Mouse (Mus musculus): ENCODE measurements around the gene Snx7. TPM values are rescaled to one million over a fixed set of nuclear protein-coding genes. Genes with fewer than 3 reads are reported as not detected.

The Snx7 gene
- polyA plus RNA-seq, 1 experiment, result 1.8 TPM

- Histone ChIP-seq H3K36me3 (ENCODE audit: control insufficient read depth, insufficient read depth, low read length) (no peaks in the 10 kb centered on the region), H3K4me3 (ENCODE audit: extremely low read depth, insufficient read depth, insufficient read length) (no peak overlapping the region), H3K27me3 (ENCODE audit: control insufficient read depth, insufficient read depth, low read length) (no peaks in the 10 kb centered on the region), H3K27ac (ENCODE audit: insufficient read depth, low read length) (no peak overlapping the region), H3K4me1 (ENCODE audit: control insufficient read depth, insufficient read depth, insufficient read length) (no peaks in the 10 kb centered on the region)
- WGBS, result 85% methylated on average over 2 of the region's 2 CpGs
- no peak for DNase-seq (ENCODE audit: low read depth in 1 of 2, low spot score in 2 of 2)
- TF ChIP-seq POLR2A (IDR thresholded peaks at IDR 0.05; ENCODE audit: low read depth, low read length) (no peak), CTCF (IDR thresholded peaks at IDR 0.05; ENCODE audit: extremely low read depth, insufficient read depth, insufficient read length, insufficient replicate concordance) (no peak)
Measured at GRCm38 (mm10) chr3:117791273-117791672, 77.5 kb downstream of the Snx7 start.

- Histone ChIP-seq H3K4me1 (ENCODE audit: control insufficient read depth, insufficient read depth, insufficient read length) (no peaks in the 10 kb centered on the region), H3K4me3 (ENCODE audit: extremely low read depth, insufficient read depth, insufficient read length) (no peak overlapping the region), H3K27ac (ENCODE audit: insufficient read depth, low read length) (no peak overlapping the region), H3K36me3 (ENCODE audit: control insufficient read depth, insufficient read depth, low read length) (no peaks in the 10 kb centered on the region), H3K27me3 (ENCODE audit: control insufficient read depth, insufficient read depth, low read length) (no peaks in the 10 kb centered on the region)
- WGBS, result 80% methylated on average over 14 of the region's 14 CpGs
- no peak for DNase-seq (ENCODE audit: low read depth in 1 of 2, low spot score in 2 of 2)
- TF ChIP-seq POLR2A (IDR thresholded peaks at IDR 0.05; ENCODE audit: low read depth, low read length) (no peak), CTCF (IDR thresholded peaks at IDR 0.05; ENCODE audit: extremely low read depth, insufficient read depth, insufficient read length, insufficient replicate concordance) (no peak)
Measured at GRCm38 (mm10) chr3:117788800-117789693, 79.7 kb downstream of the Snx7 start.

GRCm38 (mm10) chr3:117787247-117787646 lies 81.5 kb downstream of the Snx7 start:
- no peaks in the 10 kb centered on the region for H3K27me3 ChIP-seq (ENCODE audit: control insufficient read depth, insufficient read depth, low read length)
- no peak overlapping the region for H3K4me3 ChIP-seq (ENCODE audit: extremely low read depth, insufficient read depth, insufficient read length)
- TF ChIP-seq POLR2A (IDR thresholded peaks at IDR 0.05; ENCODE audit: low read depth, low read length) (no peak), CTCF (IDR thresholded peaks at IDR 0.05; ENCODE audit: extremely low read depth, insufficient read depth, insufficient read length, insufficient replicate concordance) (no peak)
- H3K36me3 ChIP-seq (ENCODE audit: control insufficient read depth, insufficient read depth, low read length), result no peaks in the 10 kb centered on the region
- 87% methylated on average over 6 of the region's 6 CpGs for WGBS
- DNase-seq (ENCODE audit: low read depth in 1 of 2, low spot score in 2 of 2), result no peak
- H3K4me1 ChIP-seq (ENCODE audit: control insufficient read depth, insufficient read depth, insufficient read length), result no peaks in the 10 kb centered on the region
- H3K27ac ChIP-seq (ENCODE audit: insufficient read depth, low read length), result no peak overlapping the region

GRCm38 (mm10) chr3:117752151-117752757 lies 116.5 kb downstream of the Snx7 start:
- Histone ChIP-seq H3K27me3 (ENCODE audit: control insufficient read depth, insufficient read depth, low read length) (no peaks in the 10 kb centered on the region), H3K27ac (ENCODE audit: insufficient read depth, low read length) (no peak overlapping the region), H3K36me3 (ENCODE audit: control insufficient read depth, insufficient read depth, low read length) (no peaks in the 10 kb centered on the region), H3K4me3 (ENCODE audit: extremely low read depth, insufficient read depth, insufficient read length) (no peak overlapping the region), H3K4me1 (ENCODE audit: control insufficient read depth, insufficient read depth, insufficient read length) (no peaks in the 10 kb centered on the region)
- DNase-seq (ENCODE audit: low read depth in 1 of 2, low spot score in 2 of 2), result no peak
- no peak for TF ChIP-seq POLR2A (IDR thresholded peaks at IDR 0.05; ENCODE audit: low read depth, low read length)
- TF ChIP-seq CTCF (IDR thresholded peaks at IDR 0.05; ENCODE audit: extremely low read depth, insufficient read depth, insufficient read length, insufficient replicate concordance), result no peak
- 91% methylated on average over 5 of the region's 5 CpGs for WGBS

- TF ChIP-seq POLR2A (IDR thresholded peaks at IDR 0.05; ENCODE audit: low read depth, low read length) (no peak), CTCF (IDR thresholded peaks at IDR 0.05; ENCODE audit: extremely low read depth, insufficient read depth, insufficient read length, insufficient replicate concordance) (no peak)
- Histone ChIP-seq H3K27me3 (ENCODE audit: control insufficient read depth, insufficient read depth, low read length) (no peaks in the 10 kb centered on the region), H3K36me3 (ENCODE audit: control insufficient read depth, insufficient read depth, low read length) (no peaks in the 10 kb centered on the region), H3K4me3 (ENCODE audit: extremely low read depth, insufficient read depth, insufficient read length) (no peak overlapping the region), H3K27ac (ENCODE audit: insufficient read depth, low read length) (no peak overlapping the region), H3K4me1 (ENCODE audit: control insufficient read depth, insufficient read depth, insufficient read length) (no peaks in the 10 kb centered on the region)
- DNase-seq (ENCODE audit: low read depth in 1 of 2, low spot score in 2 of 2), result no peak
- WGBS, result 67% methylated on average over 2 of the region's 2 CpGs
Measured at GRCm38 (mm10) chr3:117751665-117752064, 117.1 kb downstream of the Snx7 start.

- Histone ChIP-seq H3K4me3 (ENCODE audit: extremely low read depth, insufficient read depth, insufficient read length) (no peak overlapping the region), H3K27ac (ENCODE audit: insufficient read depth, low read length) (no peak overlapping the region), H3K36me3 (ENCODE audit: control insufficient read depth, insufficient read depth, low read length) (no peaks in the 10 kb centered on the region), H3K27me3 (ENCODE audit: control insufficient read depth, insufficient read depth, low read length) (no peaks in the 10 kb centered on the region), H3K4me1 (ENCODE audit: control insufficient read depth, insufficient read depth, insufficient read length) (no peaks in the 10 kb centered on the region)
- TF ChIP-seq POLR2A (IDR thresholded peaks at IDR 0.05; ENCODE audit: low read depth, low read length), result no peak
- TF ChIP-seq CTCF (IDR thresholded peaks at IDR 0.05; ENCODE audit: extremely low read depth, insufficient read depth, insufficient read length, insufficient replicate concordance), result no peak
- no peak for DNase-seq (ENCODE audit: low read depth in 1 of 2, low spot score in 2 of 2)
- 88% methylated on average over 3 of the region's 3 CpGs for WGBS
Measured at GRCm38 (mm10) chr3:117749256-117749655, 119.5 kb downstream of the Snx7 start.

- no peaks in the 10 kb centered on the region for H3K36me3 ChIP-seq (ENCODE audit: control insufficient read depth, insufficient read depth, low read length)
- no peak for DNase-seq (ENCODE audit: low read depth in 1 of 2, low spot score in 2 of 2)
- H3K27me3 ChIP-seq (ENCODE audit: control insufficient read depth, insufficient read depth, low read length), result no peaks in the 10 kb centered on the region
- no peak overlapping the region for H3K4me3 ChIP-seq (ENCODE audit: extremely low read depth, insufficient read depth, insufficient read length)
- WGBS, result 72% methylated on average over 5 of the region's 5 CpGs
- H3K27ac ChIP-seq (ENCODE audit: insufficient read depth, low read length), result no peak overlapping the region
- no peaks in the 10 kb centered on the region for H3K4me1 ChIP-seq (ENCODE audit: control insufficient read depth, insufficient read depth, insufficient read length)
- TF ChIP-seq POLR2A (IDR thresholded peaks at IDR 0.05; ENCODE audit: low read depth, low read length) (no peak), CTCF (IDR thresholded peaks at IDR 0.05; ENCODE audit: extremely low read depth, insufficient read depth, insufficient read length, insufficient replicate concordance) (no peak)
Measured at GRCm38 (mm10) chr3:117739760-117740159, 129.0 kb downstream of the Snx7 start.
